Comparison of ENCODE assay signal across 1 mouse cellular context in the genomic region with DNA sequence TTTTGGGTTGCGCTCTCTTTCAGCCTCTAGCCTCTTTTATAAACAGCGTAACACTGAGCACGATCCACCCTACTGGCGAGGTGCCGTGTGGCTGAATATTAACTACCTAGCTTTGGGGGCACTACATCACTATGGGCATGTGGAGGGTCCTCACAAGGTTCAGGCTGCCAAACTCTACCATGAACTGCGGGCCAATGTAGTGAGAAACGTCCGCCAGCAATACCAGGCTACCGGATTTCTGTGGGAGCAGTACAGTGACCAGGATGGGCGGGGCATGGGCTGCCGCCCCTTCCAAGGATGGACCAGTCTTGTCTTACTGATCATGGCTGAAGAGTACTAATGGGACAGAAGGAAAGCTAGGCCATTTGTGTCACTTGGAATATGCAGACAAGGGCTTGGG.
TF ChIP-seq lines count a peak whose summit lies in the region.

No protein-coding gene starts in this region.

TF ChIP-seq in myocyte, 11 proteins besides CTCF, POLR2A, EP300 and RAD21:
- TF ChIP-seq TCF3 (IDR thresholded peaks at IDR 0.05; ENCODE audit: insufficient read length, low read depth) = no peak
- peak; percentile 54 for TF ChIP-seq POLR2AphosphoS2 (IDR thresholded peaks at IDR 0.05; ENCODE audit: insufficient read length, low read depth)
TF ChIP-seq in myocyte: peak in this region for 1.
